Mouse (Mus musculus): ENCODE measurements around the gene Txlng. TPM values are rescaled to one million over a fixed set of nuclear protein-coding genes. Genes with fewer than 3 reads are reported as not detected.
"Not testable (repeated sequence)": the region's sequence is repeated elsewhere in the genome, so short reads cannot be mapped to it uniquely, and the experiment has no call there.

Gene Txlng
- polyA plus RNA-seq, 1 experiment, result 7.6 TPM

- peak overlapping the region; percentile 99 for H3K4me3 ChIP-seq (ENCODE audit: control insufficient read depth, insufficient read depth, low read length)
- H3K36me3 ChIP-seq (ENCODE audit: control insufficient read depth, insufficient read depth, low read length), result no peaks in the 10 kb centered on the region
- DNase-seq, result no peak
- H3K27me3 ChIP-seq (ENCODE audit: control insufficient read depth, insufficient read depth, low read length), result no peaks in the 10 kb centered on the region
- H3K4me1 ChIP-seq (replicated peaks; ENCODE audit: control insufficient read depth, insufficient read depth, low read length), result no peaks in the 10 kb centered on the region
- WGBS, result 0% methylated on average over 10 of the region's 20 CpGs
- H3K27ac ChIP-seq (ENCODE audit: control insufficient read depth, insufficient read depth, low read length), result peak overlapping the region; percentile 64
- TF ChIP-seq CTCF (IDR thresholded peaks at IDR 0.05; ENCODE audit: borderline replicate concordance, control insufficient read depth, extremely low read depth, insufficient read depth, low read length, poor library complexity) (no peak), POLR2A (IDR thresholded peaks at IDR 0.05; ENCODE audit: control insufficient read depth, extremely low read depth, insufficient read depth, low read length, poor library complexity) (no peak)
Observed at GRCm38 (mm10) chrX:162828783-162829182, 471 bp downstream of the Txlng start.

DNA sequence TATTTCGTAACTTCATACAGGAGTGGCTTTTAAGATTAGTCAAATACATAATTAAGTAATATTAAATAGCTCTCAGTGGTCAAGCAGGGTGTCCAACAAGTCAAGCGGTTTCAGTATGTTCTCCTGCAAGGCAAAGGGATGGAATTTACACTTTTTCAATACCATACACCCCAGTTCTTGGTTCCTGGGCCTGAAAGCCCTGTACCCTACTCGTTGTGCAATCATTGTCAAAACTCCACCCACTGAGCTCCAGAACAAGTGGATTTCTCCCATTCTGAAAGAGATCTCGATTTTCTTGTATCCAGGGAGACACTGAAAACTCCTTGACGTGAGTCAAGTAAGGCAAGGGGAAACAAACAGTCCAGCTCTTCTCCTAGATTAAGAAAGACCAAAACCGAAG is 1.2 kb downstream of the Txlng start:
- TF ChIP-seq CTCF (IDR thresholded peaks at IDR 0.05; ENCODE audit: borderline replicate concordance, control insufficient read depth, extremely low read depth, insufficient read depth, low read length, poor library complexity), result no peak
- no peak for TF ChIP-seq POLR2A (IDR thresholded peaks at IDR 0.05; ENCODE audit: control insufficient read depth, extremely low read depth, insufficient read depth, low read length, poor library complexity)
- Histone ChIP-seq H3K27me3 (ENCODE audit: control insufficient read depth, insufficient read depth, low read length) (no peaks in the 10 kb centered on the region), H3K4me3 (ENCODE audit: control insufficient read depth, insufficient read depth, low read length) (no peak overlapping the region), H3K36me3 (ENCODE audit: control insufficient read depth, insufficient read depth, low read length) (no peaks in the 10 kb centered on the region), H3K27ac (ENCODE audit: control insufficient read depth, insufficient read depth, low read length) (no peak overlapping the region), H3K4me1 (replicated peaks; ENCODE audit: control insufficient read depth, insufficient read depth, low read length) (no peaks in the 10 kb centered on the region)
- 34% methylated on average over 6 of the region's 6 CpGs for WGBS
- no peak for DNase-seq

DNA sequence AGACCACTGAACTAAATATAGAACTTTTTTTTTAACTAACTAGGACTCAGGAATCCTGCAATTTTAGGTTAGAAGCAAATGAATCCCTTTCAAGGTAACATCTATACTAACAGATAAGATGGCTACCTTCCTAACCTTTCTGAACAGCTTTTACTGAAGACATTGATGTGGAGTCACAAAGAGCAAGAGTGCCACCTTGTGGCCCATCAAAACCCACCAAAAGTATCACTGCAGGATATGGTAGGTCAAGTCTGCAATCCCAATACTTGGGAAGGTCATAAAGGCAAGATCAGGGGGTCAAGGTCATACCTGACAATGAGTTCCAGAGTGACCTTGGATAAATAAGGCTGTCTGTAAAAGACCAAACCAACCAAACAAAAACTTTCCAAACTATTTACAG is 28.9 kb downstream of the Txlng start:
- H3K4me3 ChIP-seq (ENCODE audit: control insufficient read depth, insufficient read depth, low read length), result no peak overlapping the region
- peaks cover 5% of the 10 kb centered on the region; the same call in 1 of the 2 replicates for H3K36me3 ChIP-seq (ENCODE audit: control insufficient read depth, insufficient read depth, low read length)
- H3K27me3 ChIP-seq (ENCODE audit: control insufficient read depth, insufficient read depth, low read length), result no peaks in the 10 kb centered on the region
- no peak overlapping the region for H3K27ac ChIP-seq (ENCODE audit: control insufficient read depth, insufficient read depth, low read length)
- peak; percentile 32 for DNase-seq
- TF ChIP-seq POLR2A (IDR thresholded peaks at IDR 0.05; ENCODE audit: control insufficient read depth, extremely low read depth, insufficient read depth, low read length, poor library complexity), result no peak
- no peak for TF ChIP-seq CTCF (IDR thresholded peaks at IDR 0.05; ENCODE audit: borderline replicate concordance, control insufficient read depth, extremely low read depth, insufficient read depth, low read length, poor library complexity)
- H3K4me1 ChIP-seq (replicated peaks; ENCODE audit: control insufficient read depth, insufficient read depth, low read length), result no peaks in the 10 kb centered on the region

GRCm38 (mm10) chrX:162791392-162791791 is 37.9 kb downstream of the Txlng start:
- not testable (repeated sequence) for H3K27ac ChIP-seq (ENCODE audit: control insufficient read depth, insufficient read depth, low read length); H3K4me1 ChIP-seq (replicated peaks; ENCODE audit: control insufficient read depth, insufficient read depth, low read length); H3K27me3 ChIP-seq (ENCODE audit: control insufficient read depth, insufficient read depth, low read length); H3K36me3 ChIP-seq (ENCODE audit: control insufficient read depth, insufficient read depth, low read length); H3K4me3 ChIP-seq (ENCODE audit: control insufficient read depth, insufficient read depth, low read length)
- 97% methylated on average over 5 of the region's 5 CpGs for WGBS
- peak; percentile 2 for DNase-seq

GRCm38 (mm10) chrX:162788372-162788771 is 40.9 kb downstream of the Txlng start:
- no peak overlapping the region for H3K27ac ChIP-seq (ENCODE audit: control insufficient read depth, insufficient read depth, low read length)
- H3K27me3 ChIP-seq (ENCODE audit: control insufficient read depth, insufficient read depth, low read length), result no peaks in the 10 kb centered on the region
- H3K4me3 ChIP-seq (ENCODE audit: control insufficient read depth, insufficient read depth, low read length), result no peak overlapping the region
- 93% methylated on average over 1 of the region's 1 CpGs for WGBS
- TF ChIP-seq POLR2A (IDR thresholded peaks at IDR 0.05; ENCODE audit: control insufficient read depth, extremely low read depth, insufficient read depth, low read length, poor library complexity) (no peak), CTCF (IDR thresholded peaks at IDR 0.05; ENCODE audit: borderline replicate concordance, control insufficient read depth, extremely low read depth, insufficient read depth, low read length, poor library complexity) (no peak)
- no peaks in the 10 kb centered on the region for H3K4me1 ChIP-seq (replicated peaks; ENCODE audit: control insufficient read depth, insufficient read depth, low read length)
- H3K36me3 ChIP-seq (ENCODE audit: control insufficient read depth, insufficient read depth, low read length), result peaks cover 12% of the 10 kb centered on the region; the same call in 1 of the 2 replicates
- no peak for DNase-seq

DNA sequence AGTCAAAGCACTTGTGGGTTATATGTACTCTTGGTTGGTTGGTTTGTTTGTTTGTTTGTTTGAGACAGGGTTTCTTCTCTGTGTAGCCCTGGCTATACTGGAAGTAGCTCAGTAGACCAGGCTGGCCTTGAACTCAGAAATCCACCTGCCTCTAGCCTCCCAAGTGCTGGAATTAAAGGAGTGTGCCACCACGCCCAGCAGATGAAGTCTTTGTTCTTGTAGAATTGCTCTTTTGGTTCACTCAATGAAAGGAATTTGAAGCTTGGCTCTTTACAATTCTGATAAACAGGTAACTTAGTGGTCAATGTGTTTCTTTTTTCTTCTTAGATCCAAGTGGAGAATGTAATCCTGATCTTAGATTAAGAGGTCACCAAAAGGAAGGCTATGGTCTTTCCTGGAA is 58.5 kb downstream of the Txlng start:
- WGBS, result 89% methylated on average over 1 of the region's 1 CpGs
- no peaks in the 10 kb centered on the region for H3K4me1 ChIP-seq (replicated peaks; ENCODE audit: control insufficient read depth, insufficient read depth, low read length)
- H3K27me3 ChIP-seq (ENCODE audit: control insufficient read depth, insufficient read depth, low read length), result no peaks in the 10 kb centered on the region
- no peak overlapping the region for H3K4me3 ChIP-seq (ENCODE audit: control insufficient read depth, insufficient read depth, low read length)
- no peak for DNase-seq
- no peak for TF ChIP-seq POLR2A (IDR thresholded peaks at IDR 0.05; ENCODE audit: control insufficient read depth, extremely low read depth, insufficient read depth, low read length, poor library complexity)
- TF ChIP-seq CTCF (IDR thresholded peaks at IDR 0.05; ENCODE audit: borderline replicate concordance, control insufficient read depth, extremely low read depth, insufficient read depth, low read length, poor library complexity), result no peak
- H3K36me3 ChIP-seq (ENCODE audit: control insufficient read depth, insufficient read depth, low read length), result peaks cover 30% of the 10 kb centered on the region
- H3K27ac ChIP-seq (ENCODE audit: control insufficient read depth, insufficient read depth, low read length), result no peak overlapping the region

- Histone ChIP-seq H3K27ac (ENCODE audit: control insufficient read depth, insufficient read depth, low read length) (no peak overlapping the region), H3K4me3 (ENCODE audit: control insufficient read depth, insufficient read depth, low read length) (no peak overlapping the region), H3K36me3 (ENCODE audit: control insufficient read depth, insufficient read depth, low read length) (peaks cover 3% of the 10 kb centered on the region; the same call in 1 of the 2 replicates), H3K27me3 (ENCODE audit: control insufficient read depth, insufficient read depth, low read length) (no peaks in the 10 kb centered on the region), H3K4me1 (replicated peaks; ENCODE audit: control insufficient read depth, insufficient read depth, low read length) (peaks cover 9% of the 10 kb centered on the region)
- no peak for DNase-seq
- no peak for TF ChIP-seq CTCF (IDR thresholded peaks at IDR 0.05; ENCODE audit: borderline replicate concordance, control insufficient read depth, extremely low read depth, insufficient read depth, low read length, poor library complexity)
- TF ChIP-seq POLR2A (IDR thresholded peaks at IDR 0.05; ENCODE audit: control insufficient read depth, extremely low read depth, insufficient read depth, low read length, poor library complexity), result no peak
- WGBS, result 16% methylated on average over 9 of the region's 9 CpGs
Observed at GRCm38 (mm10) chrX:162761716-162762395, 67.4 kb downstream of the Txlng start.
